Mouse (Mus musculus) adrenal gland (tissue): ENCODE measurements around the gene Arid4a.

Source experiments
- intact Hi-C: fragments of 180-260 bp; cut with DNase I; formaldehyde crosslinking; loops from one replicate; pipeline ENCODE4 v1.15.1; 2025
- long read RNA-seq, 2 experiments: library from polyadenylated mRNA; unstranded; transcript quantifications; one replicate each; pipeline ENCODE4 v2.0.0; 2020; ENCODE audit warnings: borderline replicate concordance in 1 of 2; ENCODE audit not compliant: insufficient replicate concordance in 1 of 2

Gene Arid4a
- long read RNA-seq, experiment 1, partial matches to known transcripts: 35 of 38 reads
- long read RNA-seq, experiment 1, other reads (novel, unspliced or antisense): 3 of 38 reads
- long read RNA-seq, experiment 2, partial matches to known transcripts: 40 of 44 reads
- long read RNA-seq, experiment 2, other reads (novel, unspliced or antisense): 4 of 44 reads

GRCm38 (mm10) chr12:71015363-71016210 lies at the start of gene Arid4a:
Gene Arid4a, plus strand, starts transcription at chr12:71015990.
- intact Hi-C loops: loop anchor here (2.0 kb wide), 1 partner anchor 47 kb away; no protein-coding TSS in a partner anchor

- intact Hi-C loops: no loop called here
These were observed 48.2 kb upstream of the Arid4a start for GRCm38 (mm10) chr12:70967581-70967980.

GRCm38 (mm10) chr12:70968141-70968790 lies 47.5 kb upstream of the Arid4a start:
- intact Hi-C loops: loop anchor here (2.0 kb wide), 1 partner anchor 49 kb away; no protein-coding TSS in a partner anchor

- intact Hi-C loops: loop anchor here (2.0 kb wide), 1 partner anchor 48 kb away; no protein-coding TSS in a partner anchor
These were observed 46.9 kb upstream of the Arid4a start for GRCm38 (mm10) chr12:70968791-70969307.

- intact Hi-C loops: loop anchor here (2.0 kb wide), 1 partner anchor 47 kb away; no protein-coding TSS in a partner anchor
These were observed 46.2 kb upstream of the Arid4a start for GRCm38 (mm10) chr12:70969485-70970184.

- intact Hi-C loops: no loop called here
These were observed 42.0 kb upstream of the Arid4a start for GRCm38 (mm10) chr12:70973831-70974230.

GRCm38 (mm10) chr12:70974441-70975266 lies 41.1 kb upstream of the Arid4a start, which contains the start of gene Psma3:
Gene Psma3, plus strand, starts transcription at chr12:70974621.
- intact Hi-C loops: no loop called here

- intact Hi-C loops: no loop called here
These were observed 40.4 kb upstream of the Arid4a start for GRCm38 (mm10) chr12:70975406-70975805.

- intact Hi-C loops: no loop called here
These were observed 39.9 kb upstream of the Arid4a start for GRCm38 (mm10) chr12:70975891-70976290.

- intact Hi-C loops: no loop called here
These were observed 37.4 kb upstream of the Arid4a start for GRCm38 (mm10) chr12:70978345-70978744.

GRCm38 (mm10) chr12:70984855-70985550 lies 30.8 kb upstream of the Arid4a start:
- intact Hi-C loops: no loop called here

- intact Hi-C loops: no loop called here
These were observed 18.6 kb upstream of the Arid4a start for GRCm38 (mm10) chr12:70997225-70997624.

GRCm38 (mm10) chr12:70999423-70999903 lies 16.3 kb upstream of the Arid4a start:
- intact Hi-C loops: no loop called here

- intact Hi-C loops: no loop called here
These were observed 15.4 kb upstream of the Arid4a start for GRCm38 (mm10) chr12:71000344-71000743.

- intact Hi-C loops: no loop called here
These were observed 14.3 kb upstream of the Arid4a start for GRCm38 (mm10) chr12:71001456-71001855.

- intact Hi-C loops: no loop called here
These were observed 11.9 kb upstream of the Arid4a start for GRCm38 (mm10) chr12:71003760-71004426.

GRCm38 (mm10) chr12:71006141-71006540 lies 9.6 kb upstream of the Arid4a start:
- intact Hi-C loops: no loop called here

GRCm38 (mm10) chr12:71006901-71007300 lies 8.9 kb upstream of the Arid4a start:
- intact Hi-C loops: no loop called here

GRCm38 (mm10) chr12:71009769-71010168 lies 6.0 kb upstream of the Arid4a start:
- intact Hi-C loops: no loop called here
